Mouse (Mus musculus): ENCODE data around the gene Rbfox3.

Gene Rbfox3

DNA sequence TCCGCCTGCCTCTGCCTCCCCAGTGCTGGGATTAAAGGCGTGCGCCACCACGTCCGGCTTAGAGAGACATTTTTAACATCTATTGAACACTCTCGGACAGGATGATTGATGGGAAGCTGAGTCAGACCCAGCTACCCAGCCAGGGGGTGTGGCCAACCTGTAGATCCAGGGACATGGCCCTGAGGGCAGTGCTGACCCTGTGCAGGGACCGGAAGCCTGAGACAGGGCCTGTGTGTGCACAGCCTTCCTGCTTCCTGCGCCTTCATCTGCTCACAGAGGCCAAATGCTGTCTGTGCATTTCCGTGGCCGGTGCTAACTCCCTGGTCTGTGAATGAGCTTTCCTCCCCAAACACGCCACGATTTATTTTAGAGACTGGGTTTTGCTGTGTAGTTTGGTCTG, 431.6 kb downstream of the Rbfox3 start:
- DNase-seq (ENCODE audit: low spot score in 2 of 2) = no peak

DNA sequence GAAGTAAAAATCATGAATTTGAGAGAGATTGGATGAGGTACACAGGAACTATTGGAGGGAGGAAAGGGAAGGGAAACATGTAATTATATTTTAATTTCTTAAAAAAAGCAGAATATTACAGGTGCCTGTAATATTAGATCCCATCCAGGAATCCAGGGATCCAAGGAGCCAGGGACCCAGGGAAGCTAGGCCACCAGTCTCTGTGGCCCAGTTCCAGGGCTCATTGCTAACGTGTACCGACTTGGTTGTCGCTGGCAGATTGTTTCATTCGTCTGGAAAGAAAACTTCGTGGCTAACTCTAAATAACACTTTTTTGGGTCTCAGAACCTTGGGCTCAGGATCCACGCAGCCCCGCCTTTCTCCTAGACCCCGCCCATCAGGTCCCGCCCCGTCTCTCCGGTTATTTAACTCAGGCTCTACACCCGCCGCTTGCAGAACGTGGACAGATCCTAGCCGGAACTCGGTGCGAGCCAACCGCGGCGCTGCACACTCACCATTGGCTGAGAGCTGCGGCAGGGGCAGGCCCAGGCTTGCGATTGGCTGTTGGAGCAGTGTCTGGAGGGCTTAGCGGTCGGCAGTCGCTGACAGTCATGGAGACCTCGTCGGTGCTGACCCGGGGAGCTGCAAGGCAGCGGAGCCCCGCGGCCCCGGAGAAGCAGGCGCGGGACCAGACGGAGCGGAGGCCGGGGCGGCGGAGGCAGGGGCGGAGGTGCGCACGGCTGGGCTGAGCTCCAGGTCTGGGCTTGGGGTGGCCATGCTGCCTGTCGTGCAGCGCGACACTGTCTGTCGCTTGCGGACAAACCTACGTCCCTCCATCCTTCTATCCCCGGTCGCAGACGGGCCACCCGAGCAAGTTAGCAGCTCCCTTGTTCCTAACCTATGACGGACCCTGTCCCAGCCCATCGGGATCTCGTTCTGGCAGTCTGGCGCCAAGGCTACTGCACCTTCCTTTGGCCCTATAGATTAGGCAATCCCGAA, 434.7 kb downstream of the Rbfox3 start, which contains the start of gene Engase:
Gene Engase, plus strand, starts transcription at position 434 of the 978 bp plus-strand sequence.
- peak; percentile 85 to 87 for DNase-seq (ENCODE audit: low spot score in 2 of 2)

DNA sequence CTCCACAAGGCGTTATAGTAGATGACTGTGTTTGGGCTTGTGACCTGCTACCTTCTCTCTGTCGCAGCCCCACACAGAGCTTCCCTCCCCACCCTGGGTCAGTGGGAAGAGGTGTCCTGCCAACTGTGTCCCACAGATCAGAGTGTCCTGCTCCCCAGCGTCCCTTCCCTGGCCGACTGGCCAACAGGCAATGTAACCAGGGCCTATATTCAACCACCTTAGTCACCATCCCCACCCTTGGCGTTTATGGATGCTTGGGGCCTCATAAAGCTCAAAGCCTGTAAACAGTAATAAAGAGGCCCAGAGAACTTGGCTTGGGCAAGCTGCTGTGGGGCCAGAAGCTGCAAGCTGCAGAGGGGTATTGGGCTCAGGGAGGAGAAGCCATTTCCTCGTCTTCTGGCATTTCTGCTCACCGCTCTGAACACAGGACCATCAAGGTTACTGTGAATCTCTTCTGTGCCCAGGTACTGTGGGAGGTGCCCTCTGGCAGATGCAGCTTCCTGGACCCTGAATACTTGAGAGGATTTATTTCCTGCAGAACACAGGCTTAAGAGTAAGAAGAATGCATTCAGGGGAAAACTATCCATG, 435.8 kb downstream of the Rbfox3 start:
- no peak for DNase-seq (ENCODE audit: low spot score in 2 of 2)

DNA sequence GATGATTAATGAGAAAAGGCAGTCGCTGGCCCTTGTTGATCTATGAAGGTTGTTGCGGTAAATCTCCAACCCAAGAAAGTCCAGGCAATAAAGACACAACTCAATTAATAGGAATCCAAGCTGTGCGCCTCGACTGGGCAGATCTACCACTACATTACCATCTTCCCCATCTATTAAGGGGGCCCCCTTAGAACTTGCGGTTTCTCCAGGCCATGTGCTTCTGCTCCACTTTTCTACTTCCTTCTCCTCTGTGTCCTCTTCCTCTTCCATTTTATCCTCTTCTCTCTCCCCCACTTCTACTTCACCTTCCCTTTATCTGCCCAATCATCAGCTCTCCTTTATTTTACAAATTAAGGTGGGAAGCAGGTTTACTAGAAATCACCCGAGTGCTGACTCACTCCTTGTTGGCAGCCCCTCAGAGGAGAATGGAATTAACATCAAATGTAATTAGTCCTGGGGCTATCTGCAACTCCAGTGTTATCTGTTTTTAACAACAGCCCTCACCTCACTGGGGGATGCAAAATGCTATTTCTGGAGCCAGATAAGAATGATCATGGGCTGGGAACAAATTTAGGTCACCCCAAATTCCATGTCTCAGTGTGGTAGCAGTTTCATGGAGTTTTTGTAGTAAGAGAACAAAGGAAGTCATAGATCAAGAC, 437.4 kb downstream of the Rbfox3 start:
- no peak for DNase-seq (ENCODE audit: low spot score in 2 of 2)

DNA sequence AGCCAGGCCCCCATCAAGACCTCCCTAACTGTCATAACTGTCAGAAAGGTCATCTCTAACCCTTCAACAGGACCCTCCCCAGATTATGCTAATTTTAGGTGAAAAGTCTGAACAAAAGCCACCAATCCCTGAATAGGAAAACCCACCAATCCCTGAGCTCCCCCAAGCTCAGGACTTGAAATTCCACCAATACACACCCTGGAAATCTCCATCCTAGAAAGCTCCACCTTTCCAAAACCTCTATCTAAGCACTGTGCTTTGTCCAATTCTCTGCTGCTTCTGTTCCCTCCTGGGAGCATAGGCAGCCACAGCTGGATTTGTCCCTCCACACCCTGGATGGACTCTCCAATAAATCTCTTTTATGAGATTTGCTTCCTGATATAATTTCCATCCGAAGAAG, 438.2 kb downstream of the Rbfox3 start:
- no peak for DNase-seq (ENCODE audit: low spot score in 2 of 2)

DNA sequence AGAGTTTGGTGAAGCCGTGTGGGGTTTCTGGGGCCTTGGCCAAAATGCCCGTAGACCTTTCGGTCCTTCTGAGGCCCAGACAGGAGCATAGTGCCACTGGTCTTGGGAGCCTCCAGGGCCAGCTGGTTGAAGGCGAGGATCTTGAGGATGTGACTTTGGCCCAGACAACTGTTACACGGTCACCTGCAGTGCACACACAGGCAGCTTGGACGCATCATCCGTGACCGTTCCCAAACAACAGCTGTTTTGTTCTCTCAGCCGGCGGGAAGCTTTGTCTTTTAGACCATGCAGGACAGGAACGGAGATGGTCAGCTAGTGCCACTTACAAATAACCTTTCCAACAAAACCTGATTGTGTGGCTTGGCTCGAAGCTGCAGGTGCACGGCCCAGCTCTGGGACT, 439.7 kb downstream of the Rbfox3 start:
- DNase-seq (ENCODE audit: low spot score in 2 of 2) = no peak

DNA sequence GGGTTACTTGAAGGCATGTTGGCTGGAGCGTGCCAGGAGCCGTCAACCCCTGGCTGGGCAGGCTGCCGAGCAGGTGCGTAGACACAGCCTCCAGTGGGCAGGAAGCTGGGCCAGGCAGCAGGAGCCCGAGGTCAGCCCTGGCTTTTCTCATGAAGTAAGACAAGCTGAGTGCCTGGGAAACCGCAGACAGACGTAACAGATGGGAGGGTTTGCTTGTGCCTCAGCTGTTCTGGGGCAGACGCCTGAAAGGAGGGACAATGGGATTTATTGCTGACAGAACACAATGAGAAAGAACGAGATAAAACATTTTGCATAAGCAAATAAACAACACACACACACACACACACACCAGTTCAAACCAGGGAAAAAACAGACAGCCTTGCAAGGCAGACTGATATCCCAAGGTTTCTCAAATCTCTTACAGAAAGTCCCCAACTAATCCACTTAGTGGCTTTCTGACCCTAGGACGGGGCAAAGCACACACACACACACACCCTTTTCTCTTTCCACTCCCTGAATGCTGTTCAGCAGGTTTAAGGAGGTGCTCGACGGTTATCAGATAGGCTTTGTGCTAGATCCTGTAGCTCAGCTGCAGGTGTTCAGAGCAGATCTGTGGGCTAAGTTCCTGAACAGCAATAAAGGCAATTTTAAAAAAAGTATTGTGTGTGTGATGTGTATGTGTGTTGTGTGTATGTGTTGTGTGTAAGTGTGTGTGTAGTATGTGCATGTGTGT, 441.0 kb downstream of the Rbfox3 start:
- no peak for DNase-seq (ENCODE audit: low spot score in 2 of 2)

DNA sequence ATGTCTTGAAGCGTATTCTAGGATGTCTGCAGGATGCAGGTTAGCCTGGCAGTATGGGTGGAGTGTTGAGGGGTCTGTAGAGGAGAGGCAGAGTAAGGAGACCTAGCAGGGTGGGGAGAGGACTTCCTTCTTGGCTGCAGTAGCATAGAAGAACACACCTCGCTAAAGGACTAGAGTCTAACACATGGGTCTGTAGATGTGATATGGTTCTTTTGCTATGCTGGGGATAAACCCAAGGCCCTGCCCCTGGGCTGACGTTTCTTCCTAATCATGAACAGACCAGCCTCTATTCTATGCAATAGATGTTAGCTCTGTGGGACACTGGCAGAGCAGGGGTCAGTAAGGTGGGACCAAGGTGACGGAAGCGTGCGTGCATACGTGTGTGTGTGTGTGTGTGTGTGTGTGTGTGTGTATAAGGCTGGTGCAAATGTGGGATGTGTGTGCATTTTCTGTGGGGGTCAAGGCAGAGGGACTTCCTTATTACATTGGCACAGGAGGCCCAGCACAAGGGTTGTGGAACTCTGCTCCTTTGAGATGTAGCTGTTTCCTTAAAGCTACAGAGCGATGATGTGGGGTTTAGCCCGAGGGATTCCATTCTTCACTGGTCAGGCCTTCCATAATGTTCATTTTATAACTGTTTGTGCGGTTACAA, 441.8 kb downstream of the Rbfox3 start:
- no peak for DNase-seq (ENCODE audit: low spot score in 2 of 2)

DNA sequence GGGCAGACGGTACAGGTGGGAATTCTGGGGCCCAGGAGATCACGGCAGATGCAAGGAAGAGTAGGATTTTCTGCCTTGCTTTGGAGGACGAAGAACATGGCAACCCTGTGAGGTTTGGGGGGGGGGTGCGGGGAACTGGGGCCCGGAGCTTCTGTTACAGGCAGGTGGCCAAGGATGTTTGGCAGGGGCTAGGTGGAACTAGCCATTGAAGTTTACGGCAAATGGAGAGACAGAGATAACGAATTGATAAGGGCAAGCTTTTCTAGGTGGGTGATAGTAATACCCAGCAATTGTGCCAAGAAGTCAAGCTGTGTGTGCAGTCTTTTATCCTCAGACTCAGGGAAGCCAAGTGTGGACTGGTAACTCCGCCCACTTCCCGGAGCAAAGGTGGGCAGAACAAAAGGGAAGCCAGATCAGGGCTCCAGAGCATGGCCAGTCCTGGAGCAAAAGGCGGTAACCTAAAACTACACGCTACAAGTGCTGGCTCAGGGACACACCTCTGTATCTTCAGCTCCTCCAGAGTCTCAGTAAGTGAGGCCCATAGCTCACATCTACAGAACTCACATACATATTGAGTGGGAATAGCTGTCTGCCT, 443.9 kb downstream of the Rbfox3 start:
- no peak for DNase-seq (ENCODE audit: low spot score in 2 of 2)

DNA sequence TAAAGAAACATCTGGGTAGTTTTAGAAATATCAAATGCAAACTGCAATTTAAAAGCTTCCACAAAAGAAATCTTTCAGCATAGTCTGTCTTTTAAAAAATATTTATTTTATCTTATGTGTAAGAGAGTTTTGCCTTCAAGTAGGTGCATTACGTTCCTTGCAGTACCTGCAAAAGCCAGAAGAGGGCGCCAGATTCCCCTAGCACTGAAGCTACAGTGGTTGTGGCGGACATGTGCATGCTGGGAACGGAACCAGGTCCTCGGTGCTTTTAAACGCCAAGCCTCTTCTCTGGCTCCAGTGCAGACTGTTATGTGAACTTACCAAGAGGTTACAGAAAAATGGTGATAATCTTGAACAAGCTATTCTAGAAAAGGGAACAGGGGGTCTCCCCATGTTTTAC, 451.1 kb downstream of the Rbfox3 start:
- DNase-seq (ENCODE audit: low spot score in 2 of 2) = peak in 1 of 2 experiments; percentile 41

DNA sequence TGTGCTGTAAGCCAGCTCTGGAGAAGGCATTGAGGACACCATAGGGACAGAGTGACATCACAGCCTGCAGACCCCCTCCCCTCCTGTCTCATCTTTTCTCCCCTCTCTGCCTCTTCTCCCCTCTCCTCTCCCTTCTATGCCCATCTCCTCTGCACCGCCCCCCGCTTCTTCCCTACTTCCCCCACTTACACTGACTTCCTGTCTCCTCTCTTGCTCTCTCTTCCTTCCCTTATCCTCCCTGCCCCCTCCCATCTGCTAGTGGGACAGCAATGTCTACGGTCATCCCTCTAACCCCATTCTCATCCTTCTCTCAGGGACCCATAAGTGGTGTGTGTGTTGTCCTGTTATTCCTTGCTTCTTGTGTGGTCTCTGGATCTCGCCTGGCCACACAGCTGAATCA, 451.9 kb downstream of the Rbfox3 start:
- DNase-seq (ENCODE audit: low spot score in 2 of 2) = no peak

DNA sequence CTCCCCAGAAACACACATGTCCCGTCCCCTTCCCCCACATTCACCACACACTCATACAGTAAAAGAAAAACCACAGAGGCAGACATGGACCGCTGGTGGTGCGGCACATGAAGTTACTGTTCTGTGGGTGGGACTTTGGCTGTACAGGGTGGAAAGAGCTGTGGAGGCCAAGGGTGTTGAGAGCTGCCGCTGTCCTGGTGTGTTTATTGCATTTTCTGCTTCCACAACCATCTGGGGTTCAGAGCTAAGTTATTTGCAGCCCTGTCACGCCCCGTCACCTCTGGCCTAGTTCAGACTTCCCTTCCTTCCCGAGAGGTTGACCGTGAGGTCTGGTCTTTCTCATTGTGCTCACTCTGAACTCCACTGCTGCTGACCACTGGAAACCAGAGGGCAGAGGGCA, 452.3 kb downstream of the Rbfox3 start:
- no peak for DNase-seq (ENCODE audit: low spot score in 2 of 2)

DNA sequence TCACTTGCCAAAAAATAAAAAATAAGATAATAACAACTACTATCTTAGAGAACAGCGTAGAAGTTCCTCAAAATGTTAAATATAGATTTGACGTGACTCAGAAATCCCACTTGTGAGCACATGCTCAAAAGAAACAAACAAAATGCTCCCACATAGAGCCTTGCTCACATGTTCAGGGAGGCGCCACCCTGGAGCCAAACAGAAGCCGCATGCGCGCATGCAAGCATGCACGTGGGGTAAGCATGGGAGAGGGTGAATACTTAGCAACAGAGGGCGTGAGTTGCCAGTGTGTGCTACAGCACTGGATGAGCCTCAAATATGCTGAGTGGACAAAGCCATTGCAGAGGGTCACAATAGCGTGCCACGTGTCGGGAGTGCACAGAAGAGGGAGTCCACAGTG, 454.5 kb downstream of the Rbfox3 start:
- DNase-seq (ENCODE audit: low spot score in 2 of 2) = no peak

DNA sequence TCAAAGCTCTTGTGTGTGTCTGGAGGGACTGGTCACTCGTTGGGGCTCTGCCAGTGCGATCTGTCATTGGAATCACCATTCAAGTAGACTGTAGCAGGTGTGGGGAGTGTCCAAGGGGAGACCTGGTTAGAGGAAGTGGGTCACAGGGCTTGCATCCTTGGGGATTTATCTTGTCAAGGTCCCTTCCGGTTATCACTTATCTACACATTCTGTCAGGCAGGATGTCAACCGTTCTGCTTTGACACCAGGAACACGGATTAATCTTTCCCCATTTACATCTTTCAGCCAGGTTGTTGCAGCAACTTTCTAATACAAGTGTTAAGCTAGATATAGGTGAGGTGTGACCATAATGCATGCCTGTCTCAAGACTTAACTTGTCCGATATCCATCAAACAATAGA, 455.6 kb downstream of the Rbfox3 start:
- no peak for DNase-seq (ENCODE audit: low spot score in 2 of 2)

DNA sequence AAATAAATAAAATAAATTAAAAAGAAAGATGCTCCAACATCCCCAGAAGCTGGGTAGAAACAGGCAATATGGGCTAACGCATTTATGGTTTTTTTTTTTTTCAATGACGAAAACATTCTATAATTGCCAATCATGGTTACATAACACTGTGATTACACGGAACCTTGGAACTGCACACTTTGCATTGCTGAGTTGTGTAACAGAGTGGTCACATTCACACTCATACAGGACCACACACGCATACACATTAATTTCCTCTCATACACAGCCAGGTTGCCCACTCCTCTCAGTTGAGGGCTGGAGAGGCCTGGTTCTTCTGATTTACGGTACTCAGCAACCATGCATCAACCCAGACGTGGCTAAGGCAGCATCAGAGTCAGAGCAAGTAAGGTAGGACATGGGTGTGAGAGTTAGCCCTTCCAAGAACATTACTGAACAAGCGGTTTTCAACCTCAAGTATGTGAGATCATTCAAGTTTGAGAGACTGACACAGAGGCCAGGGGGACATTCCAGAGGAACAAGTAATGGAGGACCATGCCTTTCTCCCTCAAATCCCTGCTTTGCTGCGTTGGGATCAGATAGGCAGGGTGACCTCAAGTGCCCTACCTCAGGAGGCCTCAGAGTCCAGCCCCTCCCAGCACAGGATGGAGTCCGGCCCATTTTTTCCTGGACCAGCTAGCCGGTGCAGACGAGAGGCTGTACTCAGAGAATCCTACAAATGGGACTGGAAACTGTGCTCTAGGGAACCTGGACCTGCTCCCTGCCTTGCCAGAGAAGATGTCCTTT, 457.3 kb downstream of the Rbfox3 start:
- DNase-seq (ENCODE audit: low spot score in 2 of 2) = no peak

DNA sequence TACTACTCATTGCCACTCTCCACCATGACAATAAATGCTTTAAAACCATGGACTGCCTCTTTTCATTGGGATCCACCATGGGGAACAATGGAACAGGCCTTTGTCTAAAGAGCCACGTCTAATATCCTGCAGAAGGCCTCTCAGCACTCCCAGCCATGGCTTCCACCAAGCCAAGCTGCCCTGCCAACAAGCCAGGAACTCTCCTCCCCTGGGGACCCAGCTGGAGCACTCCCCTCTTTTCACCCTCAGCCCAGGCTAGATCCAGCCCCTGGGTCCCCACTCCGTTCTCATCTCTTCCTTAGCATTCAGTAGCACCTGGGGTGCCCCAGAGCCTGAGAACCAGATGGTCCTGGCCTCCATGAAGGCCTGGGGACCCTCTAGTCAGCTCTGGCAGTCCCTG, 458.4 kb downstream of the Rbfox3 start:
- DNase-seq (ENCODE audit: low spot score in 2 of 2) = no peak

DNA sequence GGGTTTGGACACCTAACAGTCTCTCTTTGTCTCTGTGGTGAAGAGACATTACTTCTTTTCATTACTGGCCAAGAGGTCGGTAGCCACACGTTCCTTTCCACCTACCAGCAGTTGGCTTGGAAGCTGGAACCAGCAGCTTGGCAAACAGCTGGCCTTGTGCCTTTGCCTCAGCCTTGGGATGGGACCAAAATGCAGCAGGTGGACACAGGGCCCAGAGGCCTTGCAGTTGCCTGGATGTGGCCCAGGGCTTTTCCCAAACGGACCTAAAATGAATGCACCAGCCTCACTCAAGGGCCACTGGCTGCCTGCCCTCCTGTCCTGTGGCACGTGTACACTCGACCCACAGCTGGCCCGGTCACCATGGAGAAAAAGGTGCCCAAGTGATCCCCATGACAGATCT, 460.2 kb downstream of the Rbfox3 start:
- no peak for DNase-seq (ENCODE audit: low spot score in 2 of 2)

DNA sequence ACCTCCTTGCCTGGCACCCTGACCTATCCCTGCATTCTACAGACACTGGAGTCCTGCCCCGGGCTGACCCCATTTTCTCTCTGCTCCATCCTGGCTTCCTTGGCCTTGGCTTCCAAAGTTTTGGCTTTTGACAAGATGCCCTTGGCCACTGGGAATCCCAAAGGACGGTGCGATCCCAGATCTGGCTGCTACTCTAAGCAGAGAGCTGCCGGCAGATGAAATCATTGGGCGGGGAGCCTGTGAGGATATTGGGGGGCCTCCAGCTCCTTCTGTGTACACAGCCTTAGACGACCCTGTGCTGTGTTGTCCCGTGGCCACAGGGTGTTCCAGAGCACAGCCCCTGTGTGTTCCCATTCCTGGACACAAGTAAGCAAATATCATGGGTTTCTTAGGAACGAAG, 463.0 kb downstream of the Rbfox3 start:
- DNase-seq (ENCODE audit: low spot score in 2 of 2) = no peak

DNA sequence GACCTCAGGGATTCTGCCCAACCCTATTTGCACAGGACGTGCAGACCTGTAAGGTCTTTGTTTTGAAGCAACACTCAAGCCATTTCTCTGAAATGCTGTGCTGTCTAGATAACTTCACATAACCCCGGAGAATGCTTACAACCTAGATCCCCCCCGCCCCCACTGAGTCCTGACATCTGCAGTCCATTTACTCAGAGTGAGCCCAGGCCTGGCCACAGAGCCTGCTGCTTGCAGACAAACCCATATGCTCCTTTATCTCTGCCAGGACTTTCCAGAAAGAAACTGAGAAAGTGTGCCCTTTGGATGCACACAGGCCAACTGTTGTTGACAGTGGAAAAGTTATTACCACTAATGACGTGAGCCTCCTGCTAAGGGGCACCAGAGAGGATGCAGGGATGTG, 464.1 kb downstream of the Rbfox3 start:
- DNase-seq (ENCODE audit: low spot score in 2 of 2) = no peak

DNA sequence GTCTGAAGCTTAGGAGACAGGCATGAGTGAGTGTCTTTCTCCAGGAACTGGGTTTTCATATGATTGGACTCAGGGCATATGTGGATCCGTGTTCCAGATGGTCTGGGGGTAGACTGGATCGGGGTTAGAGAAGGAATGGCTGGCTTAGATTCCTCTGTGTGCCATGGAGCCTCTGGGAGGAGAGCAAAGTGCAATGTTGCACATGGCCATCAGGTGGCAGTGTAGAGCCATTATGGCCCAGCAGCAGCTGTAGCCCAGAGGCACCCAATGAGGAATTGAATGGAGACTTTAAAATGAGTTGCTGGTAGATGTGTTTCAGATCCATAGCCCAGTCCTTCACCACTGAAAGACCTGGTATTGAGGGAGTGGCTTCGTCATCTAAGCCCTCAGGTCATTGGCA, 465.6 kb downstream of the Rbfox3 start:
- DNase-seq (ENCODE audit: low spot score in 2 of 2) = peak; percentile 35 to 53
